Mouse (Mus musculus): ENCODE results near the gene Gm14288. TPM values are rescaled to one million over a fixed set of nuclear protein-coding genes. Genes with fewer than 3 reads are reported as not detected.
"Not testable (repeated sequence)": the region's sequence is repeated elsewhere in the genome, so short reads cannot be mapped to it uniquely, and the experiment has no call there.

The Gm14288 gene
- 5.9 and 6.8 TPM in 2 replicates for polyA plus RNA-seq (2012; rRNA removed)

GRCm38 (mm10) chr2:175800993-175801392 lies at the start of gene Gm14288:
Gene Gm14288 (minus strand): TSS chr2:175801093.
- not testable (repeated sequence) for H3K27ac ChIP-seq (ENCODE audit: insufficient read depth, low read length); H3K4me1 ChIP-seq (ENCODE audit: control insufficient read depth, insufficient read depth, low read length); H3K4me3 ChIP-seq (ENCODE audit: insufficient read depth, low read length)

- H3K4me1 ChIP-seq (ENCODE audit: control insufficient read depth, insufficient read depth, low read length); H3K4me3 ChIP-seq (ENCODE audit: insufficient read depth, low read length); H3K27ac ChIP-seq (ENCODE audit: insufficient read depth, low read length): not testable (repeated sequence)
Observed at GRCm38 (mm10) chr2:175741237-175741636, 59.7 kb downstream of the Gm14288 start, which contains the start of gene Gm2007. Gene Gm2007 (plus strand): TSS chr2:175741537.

Other genes starting within 250 kb of the Gm14288 start
- not detected in 2 replicates for gene Gm11007, start 157.1 kb downstream of the Gm14288 start, polyA plus RNA-seq (2012; rRNA removed)
- gene Zfp969, start 97.4 kb downstream of the Gm14288 start, polyA plus RNA-seq (2012; rRNA removed) = not detected in 2 replicates
- not detected in 2 replicates for gene Gm2007, start 59.6 kb downstream of the Gm14288 start, polyA plus RNA-seq (2012; rRNA removed)
- 8.2 and 9.1 TPM in 2 replicates for gene Gm6710, start 68.1 kb upstream of the Gm14288 start, polyA plus RNA-seq (2012; rRNA removed)
- 3.4 and 3.8 TPM in 2 replicates for gene Zfp966, start 130.0 kb upstream of the Gm14288 start, polyA plus RNA-seq (2012; rRNA removed)
- gene Gm2026, start 164.2 kb upstream of the Gm14288 start, polyA plus RNA-seq (2012; rRNA removed) = 15.3 and 16.9 TPM in 2 replicates